Mouse (Mus musculus): Measurements from ENCODE around the gene Tuba8.

The Tuba8 gene

GRCm38 (mm10) chr6:121194956-121195731, 15.4 kb upstream of the Tuba8 start:
- DNase-seq (ENCODE audit: low spot score in 2 of 2): no peak

DNA sequence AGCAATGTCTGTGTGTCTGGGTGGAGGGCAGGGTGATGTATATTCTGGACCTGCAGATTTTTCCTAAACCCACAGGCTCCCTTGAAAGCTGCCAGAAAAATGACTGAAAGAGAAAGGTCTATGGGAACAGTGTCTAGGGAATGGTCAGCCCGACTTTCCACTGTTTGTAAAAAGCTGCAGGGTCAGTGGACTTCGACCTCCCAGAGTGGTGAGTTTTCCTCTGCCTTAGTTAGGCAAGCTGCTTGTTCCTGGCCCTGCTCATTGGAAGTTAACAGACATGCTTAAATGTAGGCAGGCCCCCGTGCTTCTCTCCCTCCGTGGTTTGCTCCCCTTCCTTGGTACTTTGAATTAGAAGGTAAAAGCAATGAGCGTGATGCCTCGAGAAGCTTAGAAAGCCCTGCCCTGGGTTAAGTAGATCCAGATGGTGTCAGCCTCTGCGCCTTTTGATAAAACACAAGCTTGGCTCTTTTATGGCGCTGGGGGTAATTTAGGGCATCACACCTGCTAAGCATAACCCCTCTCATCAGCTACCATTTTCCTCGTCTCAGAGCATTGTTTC, 12.6 kb upstream of the Tuba8 start:
- DNase-seq (ENCODE audit: low spot score in 2 of 2): no peak

GRCm38 (mm10) chr6:121200458-121200857, 10.0 kb upstream of the Tuba8 start:
- no peak for DNase-seq (ENCODE audit: low spot score in 2 of 2)

DNA sequence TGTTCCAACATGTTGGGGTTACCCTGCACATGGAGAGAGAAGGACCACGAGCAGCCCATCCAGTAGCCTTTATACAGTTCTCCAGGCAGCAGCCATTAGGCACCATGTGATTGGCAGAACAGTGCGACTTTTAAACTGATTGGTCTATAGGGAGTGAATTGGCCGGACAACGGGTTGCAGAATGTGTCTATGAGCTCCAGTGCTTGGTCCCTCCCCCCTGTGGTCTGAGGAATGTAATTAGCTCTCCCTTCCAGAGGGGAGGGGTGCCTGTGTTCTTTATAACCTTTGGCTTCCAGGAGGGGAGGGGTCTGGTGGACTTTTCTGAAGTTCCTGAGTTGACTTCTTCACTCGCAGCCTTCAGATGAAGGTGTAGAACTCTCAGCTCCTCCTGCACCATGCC, 8.5 kb upstream of the Tuba8 start:
- no peak for DNase-seq (ENCODE audit: low spot score in 2 of 2)

DNA sequence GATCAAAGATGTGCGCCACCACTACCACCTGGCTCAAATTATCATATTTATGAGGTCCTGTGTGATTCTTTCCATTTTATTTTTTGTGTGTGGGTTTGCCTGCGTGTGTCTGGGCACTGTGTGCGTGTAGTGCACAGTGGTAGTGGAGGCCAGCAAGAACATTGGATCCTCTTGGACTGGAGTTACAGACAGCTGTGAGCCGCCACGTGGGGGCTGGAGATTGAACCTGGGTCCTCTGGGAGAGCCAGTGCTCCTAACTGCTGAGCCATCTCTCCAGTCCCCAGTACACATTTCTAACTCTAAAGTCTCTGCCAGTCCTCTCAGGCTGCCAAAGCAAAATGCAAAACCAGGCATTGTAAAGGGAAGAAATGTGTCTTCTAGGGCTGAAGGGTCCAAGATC, 4.0 kb upstream of the Tuba8 start:
- no peak for DNase-seq (ENCODE audit: low spot score in 2 of 2)

GRCm38 (mm10) chr6:121209584-121209983, 912 bp upstream of the Tuba8 start:
- no peak for DNase-seq (ENCODE audit: low spot score in 2 of 2)

DNA sequence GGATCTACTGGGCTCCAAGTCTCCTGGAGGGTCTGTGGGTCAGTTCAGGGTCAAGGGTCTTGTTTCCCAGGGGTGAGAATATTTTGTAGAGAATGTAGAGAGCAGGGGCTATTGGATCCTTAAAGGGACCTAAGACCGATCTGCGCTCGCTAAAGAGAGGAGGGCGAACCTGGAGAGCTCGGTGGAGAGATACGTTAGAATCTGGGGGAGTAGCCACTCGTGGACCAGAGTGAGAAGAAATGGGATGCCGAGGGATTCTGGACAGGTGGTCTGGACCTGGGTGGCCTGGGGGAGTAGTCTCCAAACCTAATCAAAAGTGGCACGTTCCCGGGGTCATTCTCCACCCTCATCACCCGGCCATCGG, 412 bp downstream of the Tuba8 start:
- DNase-seq (ENCODE audit: low spot score in 2 of 2): no peak

DNA sequence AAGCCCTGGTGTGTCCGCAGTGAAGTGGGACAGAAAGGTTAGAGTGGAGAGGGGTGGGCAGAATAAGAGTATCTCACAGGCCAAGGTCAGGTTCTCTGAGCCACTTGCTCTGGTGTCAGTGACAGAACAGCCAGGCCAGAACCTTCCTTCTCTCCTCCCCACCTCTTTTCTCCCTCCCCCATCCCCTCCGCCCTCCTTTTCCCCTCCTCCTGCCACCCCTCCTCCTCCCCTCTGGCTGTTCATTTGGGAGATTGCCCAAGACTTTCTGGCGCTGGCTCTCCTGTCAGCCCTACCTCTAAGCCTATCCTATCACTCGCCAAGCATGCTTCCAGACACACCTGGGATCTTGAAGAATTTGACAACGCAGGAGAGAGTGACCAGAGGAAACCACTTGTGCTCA, 1.2 kb downstream of the Tuba8 start:
- DNase-seq (ENCODE audit: low spot score in 2 of 2): no peak

DNA sequence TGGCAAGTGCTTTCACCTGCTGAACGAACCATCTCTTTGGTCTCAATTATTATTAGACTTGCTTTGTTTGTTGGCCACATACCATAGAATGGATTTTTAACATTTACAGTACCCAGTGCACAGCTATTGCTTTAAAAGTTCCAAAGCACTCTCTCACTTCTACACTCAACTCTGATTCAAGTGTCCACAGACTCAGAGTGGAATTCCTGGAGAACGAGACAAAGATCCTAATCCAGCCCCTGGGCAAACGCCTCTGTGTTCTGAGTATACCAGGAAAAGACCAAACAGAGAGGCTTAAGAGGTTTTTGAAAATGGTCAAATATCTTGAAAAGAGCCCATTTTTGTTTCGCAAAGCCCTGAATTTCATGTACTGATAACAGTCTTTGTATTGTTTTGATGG, 2.5 kb downstream of the Tuba8 start:
- no peak for DNase-seq (ENCODE audit: low spot score in 2 of 2)

DNA sequence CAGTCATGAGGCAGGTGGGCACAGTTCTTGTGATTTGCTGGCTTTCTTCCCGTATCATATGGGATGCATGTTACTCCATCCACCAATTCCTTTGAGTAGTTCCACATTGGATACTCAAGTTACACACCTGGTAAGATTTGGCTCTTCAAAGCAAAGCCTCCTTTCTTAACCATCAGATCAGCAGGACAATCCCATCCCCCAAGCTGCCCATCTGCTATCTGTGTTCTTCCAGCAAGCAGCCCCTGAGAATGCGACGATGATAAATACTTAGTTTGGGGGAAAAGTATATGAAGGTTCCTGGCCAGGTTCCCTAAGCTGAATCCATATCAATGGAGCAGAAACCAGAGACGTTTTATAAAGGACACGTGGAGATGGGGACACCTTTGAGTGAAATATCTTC, 3.7 kb downstream of the Tuba8 start:
- DNase-seq (ENCODE audit: low spot score in 2 of 2): no peak

GRCm38 (mm10) chr6:121214667-121215330, 4.3 kb downstream of the Tuba8 start:
- peak; percentile 22 to 42 for DNase-seq (ENCODE audit: low spot score in 2 of 2)

DNA sequence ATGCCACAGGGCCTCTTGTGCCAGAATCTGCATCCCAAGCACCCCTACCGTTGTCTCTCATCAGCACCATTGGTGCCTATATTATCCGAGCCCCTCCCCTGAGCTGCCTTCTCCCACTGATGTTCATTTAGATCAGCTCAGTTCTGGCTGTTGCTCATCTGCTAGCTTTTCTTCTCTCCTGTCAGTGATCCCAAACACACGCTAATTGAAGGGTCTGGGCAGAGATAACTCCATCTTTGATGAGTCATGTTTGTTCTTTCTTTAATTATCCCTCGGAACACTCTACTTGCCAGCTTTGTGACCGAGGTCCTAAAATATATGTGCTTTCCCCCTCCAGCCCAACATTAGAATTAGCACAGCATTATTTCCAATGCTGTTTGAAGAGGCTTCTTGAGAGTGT, 4.8 kb downstream of the Tuba8 start:
- DNase-seq (ENCODE audit: low spot score in 2 of 2): no peak

DNA sequence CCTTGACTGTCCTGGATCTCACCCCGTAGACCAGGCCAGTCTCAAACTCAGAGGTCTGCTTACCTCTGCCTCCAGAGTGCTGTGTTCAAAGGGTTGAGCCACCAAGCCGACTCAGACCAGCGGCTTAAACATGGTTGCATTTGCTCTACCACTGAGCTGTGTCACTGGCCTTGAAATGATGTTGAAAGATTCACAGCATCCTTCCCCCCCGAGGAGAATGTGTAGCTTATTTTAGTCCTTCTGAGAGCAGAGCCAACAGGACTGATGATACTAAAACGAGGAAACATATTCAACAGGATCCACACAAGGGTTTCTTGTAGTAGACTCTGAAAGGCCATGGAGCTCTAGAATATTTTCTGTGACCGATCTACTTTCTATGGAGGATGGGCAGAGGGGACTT, 5.4 kb downstream of the Tuba8 start:
- DNase-seq (ENCODE audit: low spot score in 2 of 2): no peak

DNA sequence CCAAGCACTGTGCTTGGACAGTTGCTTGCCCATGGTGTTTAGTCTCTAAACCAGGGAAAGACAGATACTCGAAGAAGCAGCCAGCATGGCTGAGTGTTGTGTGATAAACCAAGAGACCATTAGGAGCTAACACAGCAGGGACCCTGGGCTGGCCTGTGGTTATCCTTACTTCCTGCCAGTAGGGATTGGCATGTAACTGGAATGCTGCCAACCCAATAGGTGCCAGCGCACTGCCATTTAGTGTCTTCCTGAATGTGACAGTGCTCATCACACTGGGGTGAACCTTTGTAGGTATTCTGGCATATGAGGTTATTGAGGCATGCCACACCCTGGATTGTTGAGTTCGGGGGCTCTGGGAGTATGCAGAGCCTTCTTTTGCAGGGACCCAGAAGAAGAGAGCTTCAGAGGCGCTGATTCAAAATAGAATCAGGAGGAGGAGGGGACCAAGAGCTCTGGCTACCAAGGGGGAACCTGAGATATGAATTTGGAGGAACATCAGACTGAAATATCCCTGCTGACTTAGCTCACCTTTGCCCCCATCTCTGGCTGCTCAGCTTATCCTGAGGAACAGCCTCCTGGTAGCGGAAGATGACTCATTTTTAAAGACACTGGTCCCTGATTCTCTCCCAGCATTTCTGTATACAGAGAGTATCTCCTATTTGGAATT, 6.2 kb downstream of the Tuba8 start:
- DNase-seq (ENCODE audit: low spot score in 2 of 2): no peak

DNA sequence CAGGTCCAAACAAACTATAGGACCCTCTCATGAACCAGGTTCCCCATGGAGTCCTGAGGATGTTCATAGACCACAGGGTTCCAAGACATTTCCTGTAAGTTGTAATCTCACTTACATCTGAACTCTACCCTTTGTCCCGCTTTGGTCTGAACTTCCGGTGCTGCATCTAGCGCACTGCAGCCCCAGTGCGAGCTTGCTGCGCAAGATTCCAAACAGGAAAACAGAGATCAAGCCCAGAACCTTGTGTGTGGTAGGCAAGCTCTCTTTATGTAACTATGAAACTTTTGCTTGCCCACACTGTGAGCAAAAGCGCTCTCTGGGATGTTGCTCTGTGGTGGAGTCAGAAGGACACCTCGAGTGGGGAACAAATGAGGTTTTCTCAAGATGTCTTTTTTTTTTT, 7.5 kb downstream of the Tuba8 start:
- no peak for DNase-seq (ENCODE audit: low spot score in 2 of 2)

DNA sequence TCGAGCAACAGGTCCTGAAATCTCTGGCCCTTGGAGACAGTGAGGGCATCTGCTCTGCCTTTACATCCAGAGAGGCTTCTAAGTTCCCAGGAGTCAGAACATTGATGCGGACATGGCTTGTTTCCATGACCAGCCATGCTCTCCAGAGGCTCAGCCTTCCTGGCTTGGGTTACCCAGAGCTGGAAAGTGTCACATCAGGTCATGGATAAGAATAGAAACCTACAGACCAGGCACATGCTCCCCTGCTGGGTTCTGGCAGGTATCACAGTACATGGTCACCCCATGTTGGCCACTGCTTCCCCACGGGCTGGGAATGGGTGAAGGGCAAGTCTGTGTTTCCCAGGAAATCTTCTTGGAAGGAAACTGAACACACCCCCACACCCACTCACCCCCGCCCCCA, 8.9 kb downstream of the Tuba8 start:
- no peak for DNase-seq (ENCODE audit: low spot score in 2 of 2)

DNA sequence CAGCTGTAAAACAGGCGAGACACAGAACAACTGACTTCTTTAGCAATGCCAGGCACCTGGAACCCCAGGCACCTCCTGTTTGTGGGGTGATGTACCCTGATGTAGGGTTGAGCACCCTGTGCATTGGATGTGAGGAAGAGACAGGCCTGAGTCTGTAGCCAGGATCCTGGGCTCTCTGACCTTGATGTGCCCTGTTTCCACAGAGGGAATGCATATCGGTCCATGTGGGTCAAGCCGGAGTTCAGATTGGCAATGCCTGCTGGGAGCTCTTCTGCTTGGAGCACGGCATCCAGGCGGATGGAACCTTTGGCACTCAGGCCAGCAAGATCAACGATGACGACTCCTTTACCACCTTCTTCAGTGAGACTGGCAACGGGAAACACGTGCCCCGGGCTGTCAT, 9.7 kb downstream of the Tuba8 start:
- no peak for DNase-seq (ENCODE audit: low spot score in 2 of 2)

- DNase-seq (ENCODE audit: low spot score in 2 of 2): no peak
These were observed 11.5 kb downstream of the Tuba8 start for GRCm38 (mm10) chr6:121221876-121222597.

- no peak for DNase-seq (ENCODE audit: low spot score in 2 of 2)
These were observed 12.5 kb downstream of the Tuba8 start for GRCm38 (mm10) chr6:121223001-121223400.

DNA sequence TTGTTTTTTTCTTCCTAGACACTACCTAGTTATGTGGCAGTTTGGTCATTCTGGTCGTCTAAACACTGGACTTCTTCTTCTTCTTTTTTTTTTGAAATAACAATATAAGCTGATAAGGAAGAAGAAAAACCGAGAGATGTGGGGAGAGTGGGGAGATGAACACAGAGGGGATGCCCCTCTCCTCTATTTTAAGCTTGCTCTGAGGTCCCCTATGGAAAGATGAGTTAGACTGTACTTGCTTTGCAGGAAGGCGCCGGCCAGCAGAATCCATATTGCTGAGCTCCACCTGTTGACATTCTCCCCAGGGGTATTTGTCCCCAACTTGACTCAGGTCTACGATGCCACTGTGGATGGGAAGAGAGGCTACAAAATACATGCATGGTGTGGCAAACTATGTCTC, 13.6 kb downstream of the Tuba8 start:
- DNase-seq (ENCODE audit: low spot score in 2 of 2): no peak

- no peak for DNase-seq (ENCODE audit: low spot score in 2 of 2)
These were observed 14.5 kb downstream of the Tuba8 start for GRCm38 (mm10) chr6:121224993-121225392.

DNA sequence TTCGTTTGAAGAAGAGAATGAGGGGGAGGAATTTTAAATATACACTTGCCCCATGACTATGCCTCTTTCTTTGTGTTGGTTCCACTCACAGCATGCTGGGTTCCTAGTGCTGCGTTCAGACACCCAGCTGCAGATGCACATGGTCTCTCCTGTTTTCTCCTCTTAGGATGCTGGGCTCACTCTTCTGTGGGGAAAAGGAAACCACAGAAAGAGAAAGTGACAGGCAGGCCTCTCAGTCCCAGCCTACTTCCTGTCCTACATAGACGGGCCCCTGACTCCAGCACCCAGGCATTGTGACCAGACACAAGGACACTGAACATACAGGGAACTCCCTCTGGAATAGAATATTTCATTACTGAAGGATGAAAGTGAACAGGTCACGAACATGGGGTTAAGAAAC, 15.5 kb downstream of the Tuba8 start:
- peak in 1 of 2 experiments; percentile 40 for DNase-seq (ENCODE audit: low spot score in 2 of 2)
